Mouse (Mus musculus): ENCODE results near the gene Pth2r. TPM values are rescaled to one million over a fixed set of nuclear protein-coding genes. Genes with fewer than 3 reads are reported as not detected.

Gene Pth2r
- total RNA-seq (2023): not detected

GRCm38 (mm10) chr1:65281756-65282155, at the start of gene Pth2r:
TSS of gene Pth2r (plus strand) at chr1:65282056.

Other genes with a start within 250 kb of the Pth2r start
- gene Akr1cl, start 249.3 kb upstream of the Pth2r start, total RNA-seq (2023): not detected
- not detected for gene Cryge, start 230.9 kb upstream of the Pth2r start, total RNA-seq (2023)
- not detected for gene Crygd, start 218.6 kb upstream of the Pth2r start, total RNA-seq (2023)
- not detected for gene Crygc, start 208.4 kb upstream of the Pth2r start, total RNA-seq (2023)
- not detected for gene Crygb, start 199.8 kb upstream of the Pth2r start, total RNA-seq (2023)
- gene Cryga, start 178.7 kb upstream of the Pth2r start, total RNA-seq (2023): not detected
- gene Gm28845, start 162.5 kb upstream of the Pth2r start, total RNA-seq (2023): not detected
- not detected for gene D630023F18Rik, start 158.8 kb upstream of the Pth2r start, total RNA-seq (2023)
- gene Idh1, start 95.6 kb upstream of the Pth2r start, total RNA-seq (2023): 1 to 10 TPM; 6.7 to 7.2 TPM
- 10 to 100 TPM; 60.4 to 66.7 TPM for gene Pikfyve, start 95.4 kb upstream of the Pth2r start, total RNA-seq (2023)

Measured in B cell, adult 67 days (primary cell).